Mouse (Mus musculus): ENCODE data around the gene Prr3.
"Not testable (repeated sequence)": the region's sequence is repeated elsewhere in the genome, so short reads cannot be mapped to it uniquely, and the experiment has no call there.

The Prr3 gene

GRCm38 (mm10) chr17:35979401-35980362, at the start of gene Prr3, which contains the start of gene Gnl1:
TSS of gene Prr3 (minus strand) at chr17:35980236.
TSS of gene Gnl1 (plus strand) at chr17:35979851.
- in situ Hi-C loops (cut with MboI; ENCODE audit: unreplicated experiment in 2 of 2): loop anchor here in 1 of 2 experiments (10.0 kb wide), 1 partner anchor 145 kb away; the partner anchor contains the start of gene Tubb5

- in situ Hi-C loops (cut with MboI; ENCODE audit: unreplicated experiment in 2 of 2): no loop called here
Measured at GRCm38 (mm10) chr17:36028879-36029619, 49.0 kb upstream of the Prr3 start.

GRCm38 (mm10) chr17:36027663-36028062, 47.6 kb upstream of the Prr3 start:
- in situ Hi-C loops (cut with MboI; ENCODE audit: unreplicated experiment in 2 of 2): no loop called here

GRCm38 (mm10) chr17:36025901-36026300, 45.9 kb upstream of the Prr3 start:
- in situ Hi-C loops (cut with MboI; ENCODE audit: unreplicated experiment in 2 of 2): no loop called here

- in situ Hi-C loops (cut with MboI; ENCODE audit: unreplicated experiment in 2 of 2): no loop called here
Measured at GRCm38 (mm10) chr17:36025197-36025596, 45.2 kb upstream of the Prr3 start.

GRCm38 (mm10) chr17:36023710-36024654, 43.9 kb upstream of the Prr3 start:
- in situ Hi-C loops (cut with MboI; ENCODE audit: unreplicated experiment in 2 of 2): no loop called here

GRCm38 (mm10) chr17:36022922-36023321, 42.9 kb upstream of the Prr3 start:
- in situ Hi-C loops (cut with MboI; ENCODE audit: unreplicated experiment in 2 of 2): no loop called here

GRCm38 (mm10) chr17:36022098-36022497, 42.1 kb upstream of the Prr3 start:
- in situ Hi-C loops (cut with MboI; ENCODE audit: unreplicated experiment in 2 of 2): no loop called here

- in situ Hi-C loops (cut with MboI; ENCODE audit: unreplicated experiment in 2 of 2): no loop called here
Measured at GRCm38 (mm10) chr17:36021309-36021708, 41.3 kb upstream of the Prr3 start.

- in situ Hi-C loops (cut with MboI; ENCODE audit: unreplicated experiment in 2 of 2): no loop called here
Measured at GRCm38 (mm10) chr17:36020191-36021073, 40.4 kb upstream of the Prr3 start, which contains the start of gene H2-T24. TSS of gene H2-T24 (minus strand) at chr17:36020560.

- in situ Hi-C loops (cut with MboI; ENCODE audit: unreplicated experiment in 2 of 2): no loop called here
Measured at GRCm38 (mm10) chr17:36019519-36019918, 39.5 kb upstream of the Prr3 start.

- in situ Hi-C loops (cut with MboI; ENCODE audit: unreplicated experiment in 2 of 2): no loop called here
Measured at GRCm38 (mm10) chr17:36018979-36019378, 38.9 kb upstream of the Prr3 start.

GRCm38 (mm10) chr17:36017046-36017445, 37.0 kb upstream of the Prr3 start:
- in situ Hi-C loops (cut with MboI; ENCODE audit: unreplicated experiment in 2 of 2): no loop called here

GRCm38 (mm10) chr17:36014977-36015376, 34.9 kb upstream of the Prr3 start:
- in situ Hi-C loops (cut with MboI; ENCODE audit: unreplicated experiment in 2 of 2): no loop called here

- in situ Hi-C loops (cut with MboI; ENCODE audit: unreplicated experiment in 2 of 2): not testable (repeated sequence)
Measured at GRCm38 (mm10) chr17:36004409-36004808, 24.4 kb upstream of the Prr3 start.

- in situ Hi-C loops (cut with MboI; ENCODE audit: unreplicated experiment in 2 of 2): no loop called here
Measured at GRCm38 (mm10) chr17:36003331-36003730, 23.3 kb upstream of the Prr3 start.

GRCm38 (mm10) chr17:36001966-36002365, 21.9 kb upstream of the Prr3 start:
- in situ Hi-C loops (cut with MboI; ENCODE audit: unreplicated experiment in 2 of 2): no loop called here

- in situ Hi-C loops (cut with MboI; ENCODE audit: unreplicated experiment in 2 of 2): no loop called here
Measured at GRCm38 (mm10) chr17:36001121-36001897, 21.3 kb upstream of the Prr3 start.
